Mouse (Mus musculus) limb, embryonic 12.5 days (tissue): ENCODE data around the gene Galnt6. TPM values are rescaled to one million over a fixed set of nuclear protein-coding genes. Genes with fewer than 3 reads are reported as not detected.

ENCODE experiments used
- ATAC-seq: fragments of 200-750 bp; cut with Nextera tagmentation; 2 replicates; pipeline ENCODE4 v1.8.0; 2017; ENCODE audit warnings: low read depth, moderate TSS enrichment; ENCODE audit not compliant: insufficient number of reproducible peaks, insufficient read depth, low FRiP score, low TSS enrichment
- H3K27ac ChIP-seq: fragments of 300-500 bp; sonication (generic); 2 replicates; pipeline ENCODE4 v1.5.1; 2016; ENCODE audit warnings: mild to moderate bottlenecking, moderate library complexity
- H3K27me3 ChIP-seq: fragments of 300-500 bp; sonication (generic); 2 replicates; pipeline ENCODE4 v1.6.1; 2016; ENCODE audit warnings: mild to moderate bottlenecking, moderate library complexity
- H3K36me3 ChIP-seq: fragments of 300-500 bp; sonication (generic); 2 replicates; pipeline ENCODE4 v1.6.1; 2016; ENCODE audit warnings: mild to moderate bottlenecking, moderate library complexity
- H3K4me1 ChIP-seq: fragments of 300-500 bp; sonication (generic); replicated peaks from 2 replicates; pipeline ENCODE4 v1.6.1; 2016
- H3K4me2 ChIP-seq: fragments of 300-500 bp; sonication (generic); 2 replicates; pipeline ENCODE4 v1.6.1; 2016; ENCODE audit warnings: mild to moderate bottlenecking, moderate library complexity
- H3K4me3 ChIP-seq: fragments of 300-500 bp; sonication (generic); replicated peaks from 2 replicates; pipeline ENCODE4 v1.5.1; 2016; ENCODE audit warnings: mild to moderate bottlenecking
- H3K9ac ChIP-seq: fragments of 300-500 bp; sonication (generic); replicated peaks from 2 replicates; pipeline ENCODE4 v1.6.1; 2016; ENCODE audit warnings: mild to moderate bottlenecking, moderate library complexity
- H3K9me3 ChIP-seq: fragments of 300-500 bp; sonication (generic); 2 replicates; pipeline ENCODE4 v1.6.1; 2016; ENCODE audit warnings: mild to moderate bottlenecking, moderate library complexity
- WGBS: fragments of 180-500 bp; shearing (Covaris S2); methylation state at CpG from one replicate; pipeline ENCODE4 v1.1.7; 2016; 5-methylcytosine and 5-hydroxymethylcytosine counted together
- polyA plus RNA-seq: library from polyadenylated mRNA; unstranded; fragments of >200 nt; fragmentation: Nextera tagmentation; extraction: Ambion mirVana; gene quantifications from 2 replicates; pipeline ENCODE4 v1.2.1, GENCODE M21; 2016

Galnt6 gene
- polyA plus RNA-seq, 1 experiment from 2014 or later, result 0.20 TPM

- no peaks in the 10 kb centered on the region for H3K9me3 ChIP-seq
- 50% methylated on average over 2 of the region's 2 CpGs for WGBS
- H3K36me3 ChIP-seq, result no peaks in the 10 kb centered on the region
- no peak overlapping the region for H3K27ac ChIP-seq
- no peak overlapping the region for H3K4me3 ChIP-seq
- no peak for ATAC-seq
- H3K27me3 ChIP-seq, result peaks cover 16% of the 10 kb centered on the region; the same call in 1 of the 2 replicates
- H3K4me1 ChIP-seq, result peaks cover 16% of the 10 kb centered on the region
- no peak overlapping the region for H3K9ac ChIP-seq
- no peak overlapping the region for H3K4me2 ChIP-seq
These were observed 46.1 kb downstream of the Galnt6 start for GRCm38 (mm10) chr15:100683041-100683440.

DNA sequence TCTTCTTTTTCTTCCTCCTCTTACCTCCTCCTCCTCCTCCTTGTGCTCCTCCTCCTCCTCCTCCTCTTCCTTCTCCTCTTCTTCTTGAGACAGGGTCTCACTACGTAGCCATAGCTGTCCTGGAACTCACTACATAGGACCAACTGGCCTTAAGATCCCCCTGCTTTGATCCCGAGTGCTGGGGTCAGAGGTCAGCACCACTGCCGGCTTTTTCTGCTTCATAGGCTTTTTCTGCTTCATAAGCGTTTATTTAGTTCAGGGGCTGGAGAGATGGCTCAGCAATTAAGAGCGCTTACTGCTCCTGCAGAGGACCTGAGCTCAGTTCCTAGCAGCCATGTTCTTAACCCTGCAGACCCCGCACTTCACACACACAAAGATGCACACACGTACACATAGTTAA, 47.4 kb downstream of the Galnt6 start:
- no peaks in the 10 kb centered on the region for H3K36me3 ChIP-seq
- ATAC-seq, result no peak
- no peak overlapping the region for H3K27ac ChIP-seq
- H3K9me3 ChIP-seq, result no peaks in the 10 kb centered on the region
- H3K9ac ChIP-seq, result no peak overlapping the region
- 31% methylated on average over 7 of the region's 7 CpGs for WGBS
- no peak overlapping the region for H3K4me3 ChIP-seq
- peaks cover 8% of the 10 kb centered on the region for H3K4me1 ChIP-seq
- H3K4me2 ChIP-seq, result no peak overlapping the region
- peaks cover 16% of the 10 kb centered on the region; the same call in 1 of the 2 replicates for H3K27me3 ChIP-seq

- H3K27ac ChIP-seq, result no peak overlapping the region
- WGBS, result 37% methylated on average over 3 of the region's 3 CpGs
These were observed 48.8 kb downstream of the Galnt6 start for GRCm38 (mm10) chr15:100680381-100680780.

DNA sequence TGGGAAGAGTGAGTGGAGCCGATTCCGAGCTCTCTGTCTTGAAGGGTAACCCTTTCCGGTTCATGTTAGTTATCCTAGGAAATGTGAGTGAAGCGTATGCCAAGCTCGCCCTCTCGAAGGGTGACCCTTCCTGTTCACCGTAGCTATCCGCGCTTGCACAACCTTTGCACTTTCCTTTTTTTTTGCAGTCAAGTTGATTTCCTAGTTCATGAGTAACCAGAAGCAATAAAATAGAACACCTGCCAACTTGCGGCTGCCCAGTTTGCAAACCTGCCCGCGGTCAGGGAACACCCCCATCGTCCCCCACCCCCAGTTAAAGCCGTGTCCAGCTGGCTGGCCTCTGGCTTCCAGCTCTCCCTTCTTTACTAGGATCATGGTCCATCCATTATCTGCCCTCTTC, 50.2 kb downstream of the Galnt6 start:
- ATAC-seq, result no peak
- WGBS, result 84% methylated on average over 14 of the region's 14 CpGs
- no peaks in the 10 kb centered on the region for H3K9me3 ChIP-seq
- no peak overlapping the region for H3K9ac ChIP-seq
- H3K4me1 ChIP-seq, result peaks cover 8% of the 10 kb centered on the region
- no peaks in the 10 kb centered on the region for H3K27me3 ChIP-seq
- no peaks in the 10 kb centered on the region for H3K36me3 ChIP-seq
- H3K27ac ChIP-seq, result no peak overlapping the region
- H3K4me3 ChIP-seq, result no peak overlapping the region
- H3K4me2 ChIP-seq, result no peak overlapping the region

More at GRCm38 (mm10) chr15:100680381-100680780, 48.8 kb downstream of the Galnt6 start:
- Histone ChIP-seq H3K4me1 (peaks cover 8% of the 10 kb centered on the region), H3K27me3 (peaks cover 13% of the 10 kb centered on the region; the same call in 1 of the 2 replicates), H3K36me3 (no peaks in the 10 kb centered on the region), H3K9me3 (no peaks in the 10 kb centered on the region), H3K4me2 (no peak overlapping the region), H3K9ac (no peak overlapping the region), H3K4me3 (no peak overlapping the region)
- ATAC-seq, result no peak

- H3K27ac ChIP-seq, result no peak overlapping the region
- H3K9ac ChIP-seq, result no peak overlapping the region
- H3K9me3 ChIP-seq, result no peaks in the 10 kb centered on the region
- no peak for ATAC-seq
- H3K4me2 ChIP-seq, result no peak overlapping the region
- no peak overlapping the region for H3K4me3 ChIP-seq
- H3K4me1 ChIP-seq, result peaks cover 8% of the 10 kb centered on the region
- 80% methylated on average over 12 of the region's 12 CpGs for WGBS
- no peaks in the 10 kb centered on the region for H3K36me3 ChIP-seq
- no peaks in the 10 kb centered on the region for H3K27me3 ChIP-seq
These were observed 50.6 kb downstream of the Galnt6 start for GRCm38 (mm10) chr15:100678581-100678980.

DNA sequence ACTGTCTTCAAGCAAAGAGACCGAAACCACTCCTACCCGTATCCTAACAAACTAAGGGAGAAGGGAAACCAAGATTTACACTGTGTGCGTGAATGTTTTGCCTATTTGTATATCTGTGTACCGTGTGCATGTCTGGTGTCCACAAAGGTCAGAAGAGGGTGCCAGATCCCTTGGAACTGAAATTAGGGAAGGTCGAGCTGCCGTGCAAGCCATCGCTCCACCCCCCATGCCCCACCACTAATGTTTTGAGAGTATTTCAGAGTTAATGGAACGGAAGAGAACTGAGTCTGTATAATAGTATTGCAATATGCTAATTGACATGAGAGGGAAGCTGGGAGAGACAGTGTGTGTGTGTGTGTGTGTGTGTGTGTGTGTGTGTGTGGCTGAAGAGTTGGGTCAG, 51.5 kb downstream of the Galnt6 start:
- Histone ChIP-seq H3K9me3 (no peaks in the 10 kb centered on the region), H3K27ac (no peak overlapping the region), H3K4me3 (no peak overlapping the region), H3K36me3 (no peaks in the 10 kb centered on the region), H3K27me3 (no peaks in the 10 kb centered on the region), H3K4me1 (peaks cover 8% of the 10 kb centered on the region), H3K9ac (no peak overlapping the region), H3K4me2 (no peak overlapping the region)
- 89% methylated on average over 8 of the region's 8 CpGs for WGBS
- ATAC-seq, result no peak

- ATAC-seq, result no peak
- 85% methylated on average over 1 of the region's 1 CpGs for WGBS
- Histone ChIP-seq H3K27me3 (no peaks in the 10 kb centered on the region), H3K4me1 (peaks cover 8% of the 10 kb centered on the region), H3K4me3 (no peak overlapping the region), H3K9me3 (no peaks in the 10 kb centered on the region), H3K9ac (no peak overlapping the region), H3K36me3 (no peaks in the 10 kb centered on the region), H3K4me2 (no peak overlapping the region), H3K27ac (no peak overlapping the region)
These were observed 52.7 kb downstream of the Galnt6 start for GRCm38 (mm10) chr15:100676521-100676920.

DNA sequence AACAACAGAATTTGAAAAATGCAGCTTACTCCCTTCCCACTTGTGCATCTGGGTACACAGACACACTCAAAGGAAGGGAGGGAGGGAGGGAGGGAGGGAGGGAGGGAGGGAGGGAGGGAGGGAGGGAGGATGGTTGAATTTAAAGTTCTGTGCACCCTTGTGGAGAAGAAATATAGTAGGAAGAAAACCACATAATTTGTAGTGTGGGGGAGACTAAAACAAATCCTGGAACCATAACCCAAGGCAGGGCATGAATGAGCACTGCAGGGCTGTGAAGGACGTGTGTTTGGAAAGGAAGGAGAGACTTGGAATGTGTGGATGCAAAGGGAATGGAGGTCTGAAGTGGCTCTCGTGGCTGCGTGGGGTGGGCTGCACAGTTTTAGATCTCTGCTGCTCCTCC, 53.7 kb downstream of the Galnt6 start:
- no peak overlapping the region for H3K27ac ChIP-seq
- H3K4me3 ChIP-seq, result no peak overlapping the region
- no peak overlapping the region for H3K4me2 ChIP-seq
- H3K36me3 ChIP-seq, result no peaks in the 10 kb centered on the region
- ATAC-seq, result no peak
- no peaks in the 10 kb centered on the region for H3K9me3 ChIP-seq
- 60% methylated on average over 3 of the region's 3 CpGs for WGBS
- H3K27me3 ChIP-seq, result no peaks in the 10 kb centered on the region
- H3K4me1 ChIP-seq, result peaks cover 2% of the 10 kb centered on the region
- no peak overlapping the region for H3K9ac ChIP-seq

DNA sequence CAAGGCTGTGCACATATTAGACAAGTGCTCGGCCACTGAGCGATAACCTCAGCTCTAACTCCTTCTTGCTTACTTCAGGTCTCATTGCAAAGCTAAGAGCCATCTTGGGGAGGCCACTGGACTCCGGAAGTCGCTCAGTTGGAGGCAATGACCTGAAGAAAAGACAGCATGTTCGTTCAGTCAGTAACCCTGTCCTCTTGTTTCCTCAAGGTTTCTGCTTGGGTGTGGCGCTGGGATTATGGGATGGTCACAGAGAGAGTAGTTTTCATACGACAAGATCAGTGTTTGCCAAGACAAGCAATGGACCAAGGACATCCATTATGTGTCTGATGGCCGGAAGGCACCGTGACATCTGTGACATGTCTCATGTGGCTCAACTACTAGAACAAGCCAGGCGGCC, 54.6 kb downstream of the Galnt6 start:
- Histone ChIP-seq H3K9ac (no peak overlapping the region), H3K9me3 (no peaks in the 10 kb centered on the region), H3K4me2 (no peak overlapping the region), H3K4me1 (no peaks in the 10 kb centered on the region), H3K27ac (no peak overlapping the region), H3K27me3 (no peaks in the 10 kb centered on the region), H3K36me3 (no peaks in the 10 kb centered on the region), H3K4me3 (no peak overlapping the region)
- no peak for ATAC-seq
- 91% methylated on average over 10 of the region's 10 CpGs for WGBS

- H3K27ac ChIP-seq, result no peak overlapping the region
- H3K4me3 ChIP-seq, result no peak overlapping the region
- no peak overlapping the region for H3K9ac ChIP-seq
- H3K4me1 ChIP-seq, result no peaks in the 10 kb centered on the region
- no peak overlapping the region for H3K4me2 ChIP-seq
- ATAC-seq, result no peak
- H3K27me3 ChIP-seq, result no peaks in the 10 kb centered on the region
- 55% methylated on average over 12 of the region's 12 CpGs for WGBS
- H3K36me3 ChIP-seq, result no peaks in the 10 kb centered on the region
- no peaks in the 10 kb centered on the region for H3K9me3 ChIP-seq
These were observed 55.4 kb downstream of the Galnt6 start for GRCm38 (mm10) chr15:100673585-100674391.

- Histone ChIP-seq H3K27ac (no peak overlapping the region), H3K27me3 (peaks cover 15% of the 10 kb centered on the region), H3K4me3 (no peak overlapping the region), H3K9me3 (no peaks in the 10 kb centered on the region), H3K36me3 (no peaks in the 10 kb centered on the region), H3K9ac (no peak overlapping the region), H3K4me1 (no peaks in the 10 kb centered on the region; the same call in 1 of the 2 replicates), H3K4me2 (no peak overlapping the region)
- WGBS, result 75% methylated on average over 5 of the region's 5 CpGs
- no peak for ATAC-seq
These were observed 58.3 kb downstream of the Galnt6 start for GRCm38 (mm10) chr15:100670833-100671232.

- H3K4me1 ChIP-seq, result no peaks in the 10 kb centered on the region; the same call in 1 of the 2 replicates
- no peak overlapping the region for H3K4me2 ChIP-seq
- H3K9me3 ChIP-seq, result no peaks in the 10 kb centered on the region
- no peak overlapping the region for H3K9ac ChIP-seq
- 85% methylated on average over 8 of the region's 8 CpGs for WGBS
- H3K27me3 ChIP-seq, result peaks cover 15% of the 10 kb centered on the region
- H3K4me3 ChIP-seq, result no peak overlapping the region
- no peaks in the 10 kb centered on the region for H3K36me3 ChIP-seq
- H3K27ac ChIP-seq, result no peak overlapping the region
- ATAC-seq, result no peak
These were observed 59.2 kb downstream of the Galnt6 start for GRCm38 (mm10) chr15:100670004-100670403.
